Mouse (Mus musculus) spleen, adult 12 weeks (tissue): ENCODE measurements around the gene Ssbp4.

Experiments
- DNase-seq: peaks from one replicate; pipeline ENCODE4 v3.0.0; 2022; ENCODE audit warnings: low spot score

Gene Ssbp4

DNA sequence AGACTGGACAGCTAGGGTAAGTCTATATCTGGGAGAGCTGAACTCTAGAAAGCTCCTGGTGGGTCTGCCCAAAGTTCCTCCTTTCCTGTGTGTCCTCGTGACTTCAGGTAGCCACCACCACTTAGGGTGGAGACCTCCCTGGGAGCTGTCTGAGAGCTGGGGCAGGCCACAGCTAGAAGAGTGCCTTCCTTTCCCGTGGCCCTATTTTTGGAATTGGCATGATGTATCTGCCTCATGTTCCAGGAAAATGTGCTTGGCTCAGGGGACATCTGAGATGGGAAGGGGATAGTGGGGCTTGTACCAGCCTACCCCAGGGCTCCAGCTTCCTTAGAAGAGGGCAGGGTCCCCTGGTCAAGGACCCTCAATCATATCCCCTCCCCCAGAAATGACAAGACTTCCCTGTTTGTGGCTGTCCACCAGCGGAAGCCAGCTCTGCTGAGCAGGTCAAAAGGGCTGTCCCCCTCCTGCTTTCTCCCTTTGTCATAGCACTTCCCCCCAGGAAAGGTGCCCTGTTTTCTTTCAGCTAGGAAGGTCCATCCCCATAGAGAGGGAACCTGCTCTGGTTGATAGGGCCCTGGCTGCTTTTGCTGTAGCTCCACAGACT is 57.0 kb downstream of the Ssbp4 start:
- no peak for DNase-seq

DNA sequence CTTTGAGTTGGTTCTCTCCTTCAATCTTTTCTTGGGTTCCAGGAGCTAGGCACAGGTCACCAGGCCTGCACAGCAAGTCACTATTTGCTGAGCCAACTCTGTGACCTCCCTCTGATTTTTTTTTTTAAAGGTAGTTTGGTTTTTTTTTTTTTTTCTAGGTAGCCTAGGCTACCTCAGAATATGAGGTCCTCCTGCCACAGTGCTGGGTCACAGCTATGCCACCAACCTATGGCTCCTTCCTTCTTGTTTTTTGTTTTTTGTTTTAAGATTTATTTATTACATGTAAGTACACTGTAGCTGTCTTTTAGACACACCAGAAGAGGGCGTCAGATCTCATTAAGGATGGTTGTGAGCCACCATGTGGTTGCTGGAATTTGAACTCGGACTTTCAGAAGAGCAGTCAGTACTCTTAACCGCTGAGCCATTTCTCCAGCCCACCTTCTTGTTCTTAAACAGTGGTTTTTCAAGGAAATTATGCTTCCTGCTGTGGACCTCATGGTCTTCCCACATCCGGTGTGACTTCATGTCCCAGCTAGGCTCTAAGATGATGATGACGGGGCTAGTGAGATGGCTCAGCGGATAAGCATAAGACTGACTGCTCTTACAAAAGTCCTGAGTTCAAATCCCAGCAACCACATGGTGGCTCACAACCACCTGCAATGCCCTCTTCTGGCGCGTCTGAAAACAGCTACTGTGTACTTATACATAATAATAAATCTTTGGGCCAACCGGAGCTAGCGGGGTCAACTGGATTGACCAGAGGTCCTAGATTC is 59.1 kb downstream of the Ssbp4 start:
- no peak for DNase-seq

DNA sequence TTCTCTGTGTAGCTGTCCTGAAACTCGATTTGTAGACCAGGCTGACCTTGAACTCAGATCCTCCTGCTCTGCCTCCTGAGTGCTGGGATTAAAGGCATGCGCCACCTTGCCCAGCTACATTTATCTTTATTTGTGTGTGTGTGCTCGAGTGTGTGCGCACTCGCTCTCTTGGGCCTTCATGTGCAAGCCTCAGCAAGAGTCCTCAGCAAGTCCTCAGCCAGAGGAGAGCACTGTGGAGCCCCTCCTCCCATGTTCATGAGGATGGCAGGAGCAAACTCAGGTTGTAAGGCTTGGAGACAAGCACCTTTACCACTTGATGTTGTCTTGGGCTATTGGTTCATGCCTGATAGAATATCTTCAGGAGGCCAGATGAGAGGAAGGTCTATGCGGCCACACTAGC is 60.9 kb downstream of the Ssbp4 start:
- DNase-seq: no peak
